Mouse (Mus musculus): ENCODE measurements around the gene Timmdc1. TPM values are rescaled to one million over a fixed set of nuclear protein-coding genes. Genes with fewer than 3 reads are reported as not detected.

Gene Timmdc1
- total and polyA plus RNA-seq, 2 experiments from 2014 or later, result 26.3 to 29.4 TPM

DNA sequence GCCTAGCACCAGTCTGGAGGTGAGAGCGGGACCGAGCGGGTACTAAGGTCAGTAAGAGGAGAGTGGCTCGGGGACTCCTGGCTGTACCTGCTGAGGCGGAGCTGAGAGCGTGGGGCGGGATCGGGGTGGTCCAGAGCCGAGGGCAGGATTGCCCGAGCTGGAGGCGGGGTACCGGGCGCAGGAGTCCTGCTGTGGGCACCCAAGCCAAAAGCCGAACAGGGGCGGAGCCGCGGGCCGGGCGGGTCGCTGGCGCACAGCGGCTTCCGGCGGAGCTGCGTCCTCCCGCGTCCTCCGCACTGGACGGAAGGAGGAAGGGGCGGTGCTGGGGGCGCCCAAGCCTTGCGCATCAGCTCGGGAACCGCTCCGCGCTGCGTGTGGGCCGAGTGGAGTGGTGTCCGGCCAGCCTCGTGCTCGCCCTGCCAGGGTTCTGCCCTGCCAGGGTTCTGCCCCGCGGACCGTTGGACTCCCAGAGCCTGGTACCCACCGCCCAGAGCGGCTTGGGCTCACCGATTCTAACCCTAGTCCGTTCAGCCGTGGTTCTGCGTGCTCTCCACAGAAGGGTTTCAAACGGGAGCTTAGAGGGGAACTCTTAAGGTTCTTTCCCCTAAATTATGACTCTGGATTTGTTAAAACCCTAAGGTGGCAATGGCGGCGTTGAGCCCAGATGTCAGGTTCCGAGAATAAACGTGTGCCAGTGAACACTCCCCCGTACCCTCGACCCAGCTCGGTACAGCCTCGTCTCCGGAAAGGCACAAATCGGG is 69.8 kb downstream of the Timmdc1 start, which contains the start of gene Adprh:
Adprh (minus strand) TSS at position 262 of the 761 bp plus-strand sequence.
- peak within 1 kb of the TSS; percentile 68 for H3K4me3 ChIP-seq (ENCODE audit: low read depth, low read length)

DNA sequence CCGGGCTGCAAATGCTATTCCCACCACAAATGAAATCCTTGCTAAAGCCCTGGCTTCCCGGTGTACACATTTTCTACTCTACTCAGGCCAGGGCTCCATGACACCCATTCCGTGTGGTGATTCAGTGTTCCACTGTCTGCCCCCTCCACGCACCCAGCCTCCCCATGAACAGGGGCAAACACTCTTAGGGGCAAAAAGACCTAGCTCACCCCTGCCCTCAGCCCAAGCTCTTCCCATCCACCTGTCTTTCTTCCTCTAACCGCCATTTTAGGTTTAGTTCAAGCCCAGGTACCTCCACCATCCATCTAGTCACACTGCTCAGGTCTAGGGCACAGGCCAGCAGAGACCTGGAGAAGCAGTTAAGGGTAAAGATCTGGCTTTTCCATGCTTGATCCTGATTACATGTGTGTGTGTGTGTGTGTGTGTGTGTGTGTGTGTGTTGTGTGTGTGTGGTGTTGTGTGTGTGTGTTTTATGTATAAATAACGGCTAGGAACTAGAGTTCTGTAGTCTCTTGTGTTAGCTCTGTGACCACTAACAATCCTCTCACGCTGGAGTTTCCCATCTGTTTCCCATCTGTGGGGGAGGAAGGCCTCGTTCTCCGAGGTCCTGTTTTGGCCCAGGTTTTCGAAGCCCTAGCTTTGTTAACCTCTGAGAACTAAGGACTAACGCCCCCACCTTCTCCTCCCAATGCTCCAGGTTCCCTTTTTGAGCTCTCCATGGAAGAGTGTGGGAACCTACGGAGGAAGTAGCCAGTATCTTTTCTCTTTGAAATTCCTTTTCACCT is 70.8 kb downstream of the Timmdc1 start:
- 45% methylated on average over 12 of the region's 12 CpGs for WGBS
- Histone ChIP-seq H3K9me3 (ENCODE audit: low read length) (no peaks in the 10 kb centered on the region), H3K27me3 (ENCODE audit: insufficient read depth, low read length) (no peaks in the 10 kb centered on the region), H3K36me3 (ENCODE audit: insufficient read depth, low read length) (peaks cover 13% of the 10 kb centered on the region), H3K27ac (ENCODE audit: low read depth, low read length) (peak overlapping the region; percentile 89), H3K9ac (replicated peaks; ENCODE audit: low read length, poor library complexity, severe bottlenecking) (peak overlapping the region; percentile 90), H3K4me2 (ENCODE audit: low read depth, low read length, poor library complexity, severe bottlenecking) (peak overlapping the region; percentile 74), H3K4me3 (ENCODE audit: low read depth, low read length) (peak overlapping the region; percentile 68), H3K4me1 (ENCODE audit: insufficient read depth, low read length) (peaks cover 2% of the 10 kb centered on the region; the same call in 1 of the 2 replicates)
- peak; percentile 15; the same call in 1 of the 2 replicates for ATAC-seq (ENCODE audit: low FRiP score)
- no peak for TF ChIP-seq CTCF (IDR thresholded peaks at IDR 0.05)
- DNase-seq (ENCODE audit: low spot score), result peak; percentile 27

More for the DNA sequence above, 69.8 kb downstream of the Timmdc1 start, which contains the start of gene Adprh:
- ATAC-seq (ENCODE audit: low FRiP score), result peak; percentile 97
- peak; percentile 91 for DNase-seq (ENCODE audit: low spot score)
- Histone ChIP-seq H3K4me1 (ENCODE audit: insufficient read depth, low read length) (peaks cover 2% of the 10 kb centered on the region; the same call in 1 of the 2 replicates), H3K4me2 (ENCODE audit: low read depth, low read length, poor library complexity, severe bottlenecking) (peak within 1 kb of the TSS; percentile 74), H3K9me3 (ENCODE audit: low read length) (no peaks in the 10 kb centered on the region), H3K27me3 (ENCODE audit: insufficient read depth, low read length) (no peaks in the 10 kb centered on the region), H3K27ac (ENCODE audit: low read depth, low read length) (peak within 1 kb of the TSS; percentile 89), H3K9ac (replicated peaks; ENCODE audit: low read length, poor library complexity, severe bottlenecking) (peak within 1 kb of the TSS; percentile 90), H3K36me3 (ENCODE audit: insufficient read depth, low read length) (peaks cover 6% of the 10 kb centered on the region)
- TF ChIP-seq CTCF (IDR thresholded peaks at IDR 0.05), result no peak
- under 1% methylated on average over 48 of the region's 61 CpGs for WGBS

DNA sequence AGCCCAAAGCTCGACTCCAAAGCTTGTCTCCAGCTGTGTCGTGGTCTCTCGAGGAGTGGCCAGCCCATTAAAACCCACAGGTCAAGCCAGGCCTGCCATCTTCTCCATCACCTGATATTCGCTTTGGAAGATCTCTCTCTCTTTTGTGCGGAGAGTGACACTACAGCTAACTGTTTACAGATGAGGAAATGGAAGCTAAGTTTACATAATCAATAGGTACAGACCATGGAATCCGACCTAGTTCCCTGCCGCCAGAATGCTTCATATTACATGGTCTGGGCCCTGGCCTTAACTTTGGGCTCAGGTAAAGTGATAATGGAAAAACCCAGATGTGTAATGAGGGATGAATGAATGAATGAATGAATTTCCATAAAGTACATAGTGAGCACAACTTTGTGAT is 71.8 kb downstream of the Timmdc1 start:
- Histone ChIP-seq H3K27ac (ENCODE audit: low read depth, low read length) (no peak overlapping the region), H3K36me3 (ENCODE audit: insufficient read depth, low read length) (peaks cover 16% of the 10 kb centered on the region), H3K27me3 (ENCODE audit: insufficient read depth, low read length) (no peaks in the 10 kb centered on the region), H3K9ac (replicated peaks; ENCODE audit: low read length, poor library complexity, severe bottlenecking) (no peak overlapping the region), H3K4me3 (ENCODE audit: low read depth, low read length) (no peak overlapping the region), H3K9me3 (ENCODE audit: low read length) (no peaks in the 10 kb centered on the region), H3K4me2 (ENCODE audit: low read depth, low read length, poor library complexity, severe bottlenecking) (no peak overlapping the region), H3K4me1 (ENCODE audit: insufficient read depth, low read length) (peaks cover 2% of the 10 kb centered on the region; the same call in 1 of the 2 replicates)
- no peak for ATAC-seq (ENCODE audit: low FRiP score)
- 93% methylated on average over 7 of the region's 7 CpGs for WGBS
- no peak for TF ChIP-seq CTCF (IDR thresholded peaks at IDR 0.05)
- DNase-seq (ENCODE audit: low spot score), result no peak

DNA sequence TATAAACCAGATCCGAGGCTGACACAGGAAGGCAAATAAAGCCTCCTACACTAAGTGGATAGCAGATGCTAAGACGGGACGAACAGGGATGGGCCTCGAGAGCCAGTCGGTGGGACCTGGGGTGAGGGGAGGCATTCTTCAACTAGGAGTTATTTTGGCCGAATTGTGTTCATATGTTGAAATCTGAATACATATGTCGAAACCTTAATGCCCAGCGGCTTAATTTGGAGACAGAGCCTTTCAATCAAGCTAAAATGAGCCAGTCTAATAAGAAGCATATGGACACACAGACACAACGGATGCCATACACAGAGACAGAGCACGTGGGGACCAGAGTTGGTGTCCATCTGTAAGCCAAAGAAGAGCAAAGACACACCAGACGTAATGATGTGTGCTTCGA is 74.0 kb downstream of the Timmdc1 start:
- DNase-seq (ENCODE audit: low spot score), result no peak
- H3K36me3 ChIP-seq (ENCODE audit: insufficient read depth, low read length), result peaks cover 25% of the 10 kb centered on the region

More for the DNA sequence above, 74.0 kb downstream of the Timmdc1 start:
- ATAC-seq (ENCODE audit: low FRiP score), result no peak
- H3K27ac ChIP-seq (ENCODE audit: low read depth, low read length), result no peak overlapping the region
- no peak overlapping the region for H3K4me3 ChIP-seq (ENCODE audit: low read depth, low read length)
- H3K9me3 ChIP-seq (ENCODE audit: low read length), result no peaks in the 10 kb centered on the region
- WGBS, result 94% methylated on average over 12 of the region's 12 CpGs
- no peaks in the 10 kb centered on the region for H3K27me3 ChIP-seq (ENCODE audit: insufficient read depth, low read length)
- no peak overlapping the region for H3K9ac ChIP-seq (replicated peaks; ENCODE audit: low read length, poor library complexity, severe bottlenecking)
- peaks cover 2% of the 10 kb centered on the region; the same call in 1 of the 2 replicates for H3K4me1 ChIP-seq (ENCODE audit: insufficient read depth, low read length)
- no peak overlapping the region for H3K4me2 ChIP-seq (ENCODE audit: low read depth, low read length, poor library complexity, severe bottlenecking)
- TF ChIP-seq CTCF (IDR thresholded peaks at IDR 0.05), result no peak

Other genes starting within 250 kb of the Timmdc1 start
- gene Nr1i2, start 227.8 kb downstream of the Timmdc1 start, total RNA-seq (2014; rRNA removed), result not detected in 2 replicates
- not detected in 2 replicates for gene Nr1i2, start 227.8 kb downstream of the Timmdc1 start, polyA plus RNA-seq (2015; fragmentation: Nextera tagmentation; extraction: Ambion mirVana)
- gene Maats1, start 180.5 kb downstream of the Timmdc1 start, total RNA-seq (2014; rRNA removed), result 1.2 and 2.1 TPM in 2 replicates
- gene Maats1, start 180.5 kb downstream of the Timmdc1 start, polyA plus RNA-seq (2015; fragmentation: Nextera tagmentation; extraction: Ambion mirVana), result 1.0 and 1.5 TPM in 2 replicates
- gene Cox17, start 175.7 kb downstream of the Timmdc1 start, total RNA-seq (2014; rRNA removed), result 14.5 and 15.0 TPM in 2 replicates
- gene Cox17, start 175.7 kb downstream of the Timmdc1 start, polyA plus RNA-seq (2015; fragmentation: Nextera tagmentation; extraction: Ambion mirVana), result 65.3 and 66.1 TPM in 2 replicates
- gene Gm21987, start 175.6 kb downstream of the Timmdc1 start, total RNA-seq (2014; rRNA removed), result not detected in 2 replicates
- gene Gm21987, start 175.6 kb downstream of the Timmdc1 start, polyA plus RNA-seq (2015; fragmentation: Nextera tagmentation; extraction: Ambion mirVana), result not detected in 2 replicates
- 1.5 TPM in 2 replicates for gene Popdc2, start 160.5 kb downstream of the Timmdc1 start, total RNA-seq (2014; rRNA removed)
- gene Popdc2, start 160.5 kb downstream of the Timmdc1 start, polyA plus RNA-seq (2015; fragmentation: Nextera tagmentation; extraction: Ambion mirVana), result 0.49 and 0.69 TPM in 2 replicates
- 1.4 and 1.5 TPM in 2 replicates for gene Pla1a, start 89.5 kb downstream of the Timmdc1 start, total RNA-seq (2014; rRNA removed)
- 0.97 and 1.6 TPM in 2 replicates for gene Pla1a, start 89.5 kb downstream of the Timmdc1 start, polyA plus RNA-seq (2015; fragmentation: Nextera tagmentation; extraction: Ambion mirVana)
- gene Adprh, start 70.0 kb downstream of the Timmdc1 start, total RNA-seq (2014; rRNA removed), result 50.4 and 54.8 TPM in 2 replicates
- gene Adprh, start 70.0 kb downstream of the Timmdc1 start, polyA plus RNA-seq (2015; fragmentation: Nextera tagmentation; extraction: Ambion mirVana), result 147 and 148 TPM in 2 replicates
- 0.33 TPM in 1 of 2 replicates, not detected in the other for gene Cd80, start 67.1 kb downstream of the Timmdc1 start, total RNA-seq (2014; rRNA removed)
- 0.33 and 0.39 TPM in 2 replicates for gene Cd80, start 67.1 kb downstream of the Timmdc1 start, polyA plus RNA-seq (2015; fragmentation: Nextera tagmentation; extraction: Ambion mirVana)
- gene Poglut1, start 27.6 kb upstream of the Timmdc1 start, total RNA-seq (2014; rRNA removed), result 39.9 and 41.5 TPM in 2 replicates
- 33.1 and 33.3 TPM in 2 replicates for gene Poglut1, start 27.6 kb upstream of the Timmdc1 start, polyA plus RNA-seq (2015; fragmentation: Nextera tagmentation; extraction: Ambion mirVana)
- 15.1 and 25.5 TPM in 2 replicates for gene Tmem39a, start 36.0 kb upstream of the Timmdc1 start, total RNA-seq (2014; rRNA removed)
- 13.2 and 15.1 TPM in 2 replicates for gene Tmem39a, start 36.0 kb upstream of the Timmdc1 start, polyA plus RNA-seq (2015; fragmentation: Nextera tagmentation; extraction: Ambion mirVana)
- 10.0 and 10.5 TPM in 2 replicates for gene Arhgap31, start 190.6 kb upstream of the Timmdc1 start, total RNA-seq (2014; rRNA removed)
- 2.9 and 3.2 TPM in 2 replicates for gene Arhgap31, start 190.6 kb upstream of the Timmdc1 start, polyA plus RNA-seq (2015; fragmentation: Nextera tagmentation; extraction: Ambion mirVana)
- 30.6 and 30.9 TPM in 2 replicates for gene B4galt4, start 219.6 kb upstream of the Timmdc1 start, total RNA-seq (2014; rRNA removed)
- 26.5 and 28.1 TPM in 2 replicates for gene B4galt4, start 219.6 kb upstream of the Timmdc1 start, polyA plus RNA-seq (2015; fragmentation: Nextera tagmentation; extraction: Ambion mirVana)